Mouse (Mus musculus) embryo, embryonic 10.5 days (tissue): Measurements from ENCODE around the gene Pianp.

ENCODE experiments used
- DNase-seq: peaks from one replicate; pipeline ENCODE4 v3.0.0-alpha.2; 2015; ENCODE audit warnings: low spot score

The Pianp gene

GRCm38 (mm10) chr6:125008060-125008459, 11.6 kb downstream of the Pianp start:
- DNase-seq: no peak

GRCm38 (mm10) chr6:125008586-125009128, 12.2 kb downstream of the Pianp start:
- peak; percentile 99 for DNase-seq

GRCm38 (mm10) chr6:125009129-125009180, 12.5 kb downstream of the Pianp start, which contains the start of gene Zfp384:
Zfp384 (plus strand) TSS chr6:125009145.
- no peak for DNase-seq

- peak; percentile 90 for DNase-seq
These were observed 12.9 kb downstream of the Pianp start for GRCm38 (mm10) chr6:125009181-125010073.

- no peak for DNase-seq
These were observed 21.2 kb downstream of the Pianp start for GRCm38 (mm10) chr6:125017682-125018081.

- peak; percentile 69 for DNase-seq
These were observed 34.0 kb downstream of the Pianp start for GRCm38 (mm10) chr6:125030532-125030931.

- DNase-seq: no peak
These were observed 35.1 kb downstream of the Pianp start for GRCm38 (mm10) chr6:125031604-125032003.

- DNase-seq: no peak
These were observed 42.2 kb downstream of the Pianp start for GRCm38 (mm10) chr6:125038666-125039065.

- no peak for DNase-seq
These were observed 42.6 kb downstream of the Pianp start for GRCm38 (mm10) chr6:125039131-125039530.

GRCm38 (mm10) chr6:125039533-125040153, 43.1 kb downstream of the Pianp start, which contains the start of gene Ing4:
Ing4 (plus strand) TSS chr6:125039760.
- DNase-seq: peak; percentile 98

- peak; percentile 22 for DNase-seq
These were observed 43.7 kb downstream of the Pianp start for GRCm38 (mm10) chr6:125040221-125040620.

GRCm38 (mm10) chr6:125041047-125041446, 44.6 kb downstream of the Pianp start:
- no peak for DNase-seq

GRCm38 (mm10) chr6:125042081-125042480, 45.6 kb downstream of the Pianp start:
- DNase-seq: no peak

GRCm38 (mm10) chr6:125046691-125047090, 50.2 kb downstream of the Pianp start:
- DNase-seq: peak; percentile 87

- DNase-seq: no peak
These were observed 53.2 kb downstream of the Pianp start, which contains the start of gene Acrbp for GRCm38 (mm10) chr6:125049678-125050077. Acrbp (plus strand) TSS chr6:125049689.

- DNase-seq: no peak
These were observed 54.7 kb downstream of the Pianp start for GRCm38 (mm10) chr6:125051237-125051636.
